Mouse (Mus musculus): ENCODE results near the gene Atp13a3.

- TF ChIP-seq CTCF (IDR thresholded peaks at IDR 0.05; ENCODE audit: borderline replicate concordance, extremely low read depth, insufficient read depth, insufficient read length) = no peak
- TF ChIP-seq POLR2A (IDR thresholded peaks at IDR 0.05; ENCODE audit: borderline replicate concordance, extremely low read depth, insufficient read depth, insufficient read length, poor library complexity, severe bottlenecking) = no peak
Measured at GRCm38 (mm10) chr16:30424053-30424452, 18.3 kb upstream of the Atp13a3 start.

Measured in brain, embryonic 14.5 days (tissue).